Mouse (Mus musculus): Measurements from ENCODE around the gene Nbl1.
A peak's percentile ranks its signal among the peaks of the same experiment; 100 is the strongest.

Gene Nbl1

DNA sequence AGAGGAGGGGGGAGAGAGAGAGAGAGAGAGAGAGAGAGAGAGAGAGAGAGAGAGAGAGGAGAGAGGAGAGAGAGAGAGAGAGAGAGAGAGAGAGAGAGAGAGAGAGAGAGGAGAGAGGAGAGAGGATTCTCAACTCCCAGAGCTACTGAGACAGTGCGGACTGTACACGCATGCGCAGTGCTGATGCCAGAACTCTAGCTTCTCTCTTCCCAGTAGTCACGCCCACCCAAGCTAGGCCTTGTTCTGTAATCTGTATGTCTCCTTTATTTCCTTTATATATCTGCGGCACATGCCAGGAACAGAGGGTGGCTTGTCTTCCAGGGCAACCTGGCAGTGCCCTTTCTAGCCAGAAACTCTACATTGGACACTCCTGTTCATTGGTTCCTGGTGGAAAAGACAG is 28.0 kb downstream of the Nbl1 start:
- DNase-seq (ENCODE audit: low spot score) = no peak

- peak; percentile 64 for DNase-seq (ENCODE audit: low spot score)
Observed at GRCm38 (mm10) chr4:139059569-139059968, 33.2 kb downstream of the Nbl1 start.

- DNase-seq (ENCODE audit: low spot score) = no peak
Observed at GRCm38 (mm10) chr4:139058029-139058428, 34.8 kb downstream of the Nbl1 start.

- DNase-seq (ENCODE audit: low spot score) = no peak
Observed at GRCm38 (mm10) chr4:139057291-139057690, 35.5 kb downstream of the Nbl1 start.

GRCm38 (mm10) chr4:139055744-139056143 is 37.0 kb downstream of the Nbl1 start:
- DNase-seq (ENCODE audit: low spot score) = no peak

DNA sequence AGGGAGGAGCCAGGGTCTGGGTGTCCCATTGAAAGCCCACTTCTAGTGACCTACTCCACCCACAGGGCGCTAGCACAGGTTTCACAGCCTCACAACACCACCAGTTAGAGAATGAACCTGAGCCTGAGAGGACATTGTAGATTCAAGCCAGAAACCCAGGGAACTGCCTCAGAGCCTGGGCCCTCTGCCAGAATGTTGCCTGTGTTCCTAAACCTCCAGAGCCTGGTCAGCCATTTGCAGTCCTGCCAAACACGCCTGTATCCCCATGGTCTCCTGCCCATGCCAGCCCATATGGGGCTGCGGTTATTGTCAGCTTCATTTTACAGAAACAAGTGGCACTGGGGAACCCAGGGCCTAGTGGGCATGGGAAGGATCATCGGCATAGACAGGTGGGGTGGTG is 37.5 kb downstream of the Nbl1 start:
- DNase-seq (ENCODE audit: low spot score) = no peak

GRCm38 (mm10) chr4:139054300-139054923 is 38.4 kb downstream of the Nbl1 start:
- peak; percentile 64 for DNase-seq (ENCODE audit: low spot score)

- no peak for DNase-seq (ENCODE audit: low spot score)
Observed at GRCm38 (mm10) chr4:139053391-139053790, 39.4 kb downstream of the Nbl1 start.

- no peak for DNase-seq (ENCODE audit: low spot score)
Observed at GRCm38 (mm10) chr4:139052796-139053195, 40.0 kb downstream of the Nbl1 start.

DNA sequence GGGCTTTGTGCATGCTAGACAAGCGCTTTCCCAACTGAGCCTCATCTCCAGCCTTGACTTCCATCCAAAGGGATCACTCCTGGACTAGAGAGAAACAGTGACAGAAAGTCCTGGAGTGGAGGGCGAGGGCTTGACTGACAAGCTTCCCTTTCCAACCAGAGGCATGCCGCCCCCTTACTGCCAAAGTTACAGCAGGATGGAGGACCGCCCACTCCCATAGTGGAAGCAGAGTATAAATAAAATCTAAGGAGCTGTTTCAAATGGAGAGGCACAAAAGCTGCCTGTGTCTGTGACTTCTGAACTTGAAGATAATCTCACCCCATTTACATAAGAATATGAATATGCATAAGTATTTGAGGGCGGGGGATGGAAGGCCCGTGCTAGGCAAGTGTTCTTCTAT is 44.3 kb downstream of the Nbl1 start:
- no peak for DNase-seq (ENCODE audit: low spot score)

GRCm38 (mm10) chr4:139046354-139046753 is 46.4 kb downstream of the Nbl1 start:
- DNase-seq (ENCODE audit: low spot score) = no peak

- no peak for DNase-seq (ENCODE audit: low spot score)
Observed at GRCm38 (mm10) chr4:139044566-139044965, 48.2 kb downstream of the Nbl1 start.

DNA sequence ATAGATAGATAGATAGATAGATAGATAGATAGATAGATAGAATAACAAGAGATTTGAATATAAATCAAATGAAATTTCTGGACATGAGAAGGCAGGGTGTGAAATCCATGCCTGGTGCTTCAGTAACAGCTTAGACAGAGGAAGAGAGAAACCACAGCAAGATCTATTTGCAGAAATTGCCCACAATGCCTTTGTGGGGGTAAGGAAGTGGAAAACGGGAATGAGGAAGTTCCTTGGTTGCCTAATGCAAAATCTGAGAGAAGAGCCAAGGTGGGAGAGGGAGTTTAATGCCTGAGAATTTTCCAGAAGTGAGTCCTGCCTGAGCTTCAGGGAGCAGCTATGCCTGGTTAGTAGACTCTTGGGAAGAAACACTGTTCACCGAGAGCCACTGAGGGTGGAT is 49.2 kb downstream of the Nbl1 start:
- DNase-seq (ENCODE audit: low spot score) = no peak

DNA sequence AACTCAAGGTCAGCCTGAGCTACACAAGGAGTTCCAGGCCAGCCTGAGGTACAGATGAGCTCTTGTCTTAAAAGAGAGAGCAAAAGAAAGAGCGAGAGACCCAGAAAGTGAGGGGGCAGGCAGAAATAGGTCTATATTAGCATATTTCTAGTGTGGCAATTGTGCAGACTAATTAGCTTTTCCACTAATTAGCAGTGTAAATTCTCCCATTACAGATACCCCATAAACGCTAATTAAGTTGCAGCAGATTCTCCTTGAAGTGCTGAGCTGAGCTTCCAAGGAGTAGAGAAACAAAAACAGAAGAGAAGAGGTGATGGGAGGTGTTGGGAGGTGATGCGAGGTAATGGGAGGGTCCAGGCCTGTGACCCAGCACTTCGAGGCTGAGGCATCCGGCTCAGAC is 50.2 kb downstream of the Nbl1 start:
- DNase-seq (ENCODE audit: low spot score) = no peak

DNA sequence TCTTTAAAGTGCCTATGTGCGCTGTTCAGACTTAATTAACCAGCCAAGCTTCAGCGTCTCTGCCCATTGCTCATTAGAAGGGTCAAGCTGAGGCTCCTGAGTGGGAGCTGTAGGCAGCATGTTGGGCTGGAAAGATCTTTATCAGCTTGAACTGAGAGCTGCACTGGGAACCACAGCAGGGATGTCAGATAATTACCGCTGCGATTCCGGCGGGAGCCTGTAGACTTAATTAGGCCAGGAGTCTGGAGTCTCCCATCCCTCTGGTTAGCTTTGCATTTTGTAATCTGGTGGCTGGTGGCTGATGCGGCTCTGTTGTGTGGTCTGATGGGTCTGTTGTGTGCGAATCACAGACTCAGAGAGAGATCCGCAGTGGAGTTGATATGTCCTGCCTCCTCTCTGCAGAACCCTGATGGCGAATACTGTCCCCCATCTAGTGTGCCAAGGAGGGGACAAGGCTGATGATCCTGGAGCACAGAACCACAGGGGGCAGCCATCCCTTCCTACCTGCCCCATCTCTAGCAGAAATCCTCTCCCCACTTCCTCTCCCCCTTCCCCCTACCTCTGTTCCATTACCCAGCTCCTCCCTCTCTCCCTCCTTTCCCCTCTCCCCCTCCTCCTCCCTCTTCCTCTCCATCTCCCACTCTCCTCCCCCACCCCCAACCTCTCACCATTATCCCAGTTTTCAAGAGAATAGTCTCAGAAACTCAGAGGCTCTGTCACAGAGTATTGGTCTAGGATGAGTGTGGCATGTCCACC is 52.5 kb downstream of the Nbl1 start:
- peak; percentile 70 for DNase-seq (ENCODE audit: low spot score)

DNA sequence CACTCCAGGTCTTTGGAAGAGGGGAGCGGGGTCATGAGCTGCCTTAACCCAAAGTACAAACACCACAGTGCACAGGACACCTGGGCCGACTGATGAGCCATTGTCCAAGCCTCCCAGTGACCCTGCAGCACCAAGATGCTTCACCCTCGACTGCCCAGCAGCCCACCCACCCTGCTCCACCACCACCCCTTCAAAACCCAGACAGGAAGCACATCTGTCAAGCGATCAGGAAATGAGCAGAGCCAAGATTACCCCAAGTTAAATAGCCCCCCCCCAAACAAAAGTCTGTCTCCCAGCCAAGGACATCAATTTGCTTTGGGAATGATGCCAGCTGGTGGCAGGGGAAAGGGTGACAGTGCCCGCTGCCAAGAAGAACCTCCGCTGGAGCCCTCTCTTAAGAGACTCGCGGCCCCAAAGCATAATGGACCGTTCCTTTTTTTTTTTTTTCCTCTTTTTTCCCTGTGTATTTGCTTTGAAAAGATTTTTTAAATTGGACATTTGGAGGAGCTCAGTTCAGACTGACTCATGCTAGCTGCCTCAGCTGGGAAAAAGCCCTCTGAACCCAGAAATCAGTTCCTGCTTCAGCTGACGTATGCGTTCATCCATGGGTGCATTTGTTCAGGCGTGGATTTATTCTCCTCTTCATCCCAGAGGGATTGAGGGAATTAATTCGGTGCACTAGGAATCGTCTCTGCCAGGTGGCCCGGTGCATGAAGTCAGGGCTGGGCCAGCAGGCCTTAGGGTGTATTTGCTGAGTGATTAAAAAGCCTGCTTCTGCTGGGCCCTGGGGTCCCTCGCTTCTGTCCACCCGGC is 54.8 kb downstream of the Nbl1 start:
- peak; percentile 36 for DNase-seq (ENCODE audit: low spot score)

DNA sequence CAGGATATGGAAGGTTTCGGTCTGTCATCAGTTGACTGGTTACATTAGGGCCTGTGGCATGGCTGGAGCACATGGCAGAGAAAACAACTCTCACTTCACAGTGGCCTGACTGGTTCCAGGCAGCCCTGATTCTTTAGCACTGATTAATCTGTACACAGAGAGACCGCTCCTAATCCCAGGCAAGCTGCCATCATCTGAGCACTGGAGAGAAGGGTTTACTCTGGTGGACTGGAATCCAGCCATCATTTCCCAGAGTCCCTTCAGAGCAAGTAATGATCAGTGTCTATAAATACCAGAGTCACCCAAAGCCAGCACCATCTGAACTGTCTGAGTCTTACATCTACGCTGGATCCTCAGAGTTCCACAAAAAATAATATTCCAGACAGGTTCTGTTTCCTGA is 57.0 kb downstream of the Nbl1 start:
- DNase-seq (ENCODE audit: low spot score) = no peak

- no peak for DNase-seq (ENCODE audit: low spot score)
Observed at GRCm38 (mm10) chr4:139034942-139035341, 57.9 kb downstream of the Nbl1 start.

- DNase-seq (ENCODE audit: low spot score) = no peak
Observed at GRCm38 (mm10) chr4:139034540-139034939, 58.3 kb downstream of the Nbl1 start.

GRCm38 (mm10) chr4:139034010-139034367 is 58.8 kb downstream of the Nbl1 start:
- DNase-seq (ENCODE audit: low spot score) = no peak

DNA sequence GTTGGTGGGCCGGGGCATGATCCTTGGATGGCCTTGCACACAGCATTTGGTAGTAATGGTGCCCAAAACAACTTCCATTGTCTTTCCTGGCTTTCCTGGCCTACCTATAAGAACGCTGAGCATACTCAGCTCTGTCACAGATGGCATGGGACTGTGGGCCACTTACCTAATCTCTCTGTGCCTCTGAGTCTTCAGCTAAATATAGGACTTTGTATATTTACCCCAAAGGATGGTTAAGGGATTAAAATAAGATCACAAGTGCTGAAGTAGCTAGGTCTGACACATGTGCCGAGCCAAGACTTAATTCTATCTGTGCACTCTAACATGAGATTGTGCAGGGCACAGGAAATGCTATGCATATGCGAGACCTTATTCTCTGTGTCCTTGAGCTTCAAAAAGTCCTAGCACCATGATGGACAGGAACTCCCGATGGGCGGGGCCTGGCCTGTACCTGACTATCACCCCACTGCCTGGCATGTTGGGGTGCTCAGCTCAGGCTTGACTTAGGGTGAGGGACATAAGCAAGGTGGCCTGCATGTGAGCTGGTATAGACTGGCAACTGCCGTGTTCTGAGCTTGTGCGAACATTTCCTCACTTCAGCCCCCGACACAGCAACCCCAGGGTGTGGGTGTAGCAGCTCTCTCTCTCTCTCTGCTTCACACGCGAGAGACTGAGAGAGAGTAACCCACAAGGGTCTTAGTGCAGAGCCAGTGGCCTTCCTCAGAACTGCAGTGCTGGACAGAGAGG is 59.4 kb downstream of the Nbl1 start:
- DNase-seq (ENCODE audit: low spot score) = no peak

DNA sequence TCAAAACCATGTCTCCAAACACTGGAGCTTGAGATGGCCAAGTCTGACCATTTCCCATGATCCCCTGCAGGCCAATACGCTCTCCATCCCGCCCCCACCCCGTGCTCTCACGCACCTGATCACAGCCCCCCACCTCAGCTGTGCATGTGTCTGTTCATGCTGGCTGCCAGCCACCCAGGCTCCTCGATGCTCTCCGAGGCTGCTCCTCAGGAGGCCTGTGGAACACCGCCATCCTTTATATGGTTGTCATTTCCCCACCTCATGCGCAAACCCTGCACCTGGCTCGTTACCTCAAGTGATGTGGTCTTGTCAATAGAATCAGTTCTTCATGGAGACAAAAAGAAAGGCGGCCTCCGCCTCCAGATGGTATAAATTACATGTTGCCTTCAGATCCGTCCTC is 60.3 kb downstream of the Nbl1 start:
- no peak for DNase-seq (ENCODE audit: low spot score)

Measured in retina, embryonic 14.5 days (tissue).